Mouse (Mus musculus) adrenal gland, adult (tissue): Measurements from ENCODE around the gene Ubxn2a.

Experiments
- DNase-seq, 2 experiments: peaks; one replicate each; pipeline ENCODE4 v3.0.0; 2022 to 2023; ENCODE audit warnings: low spot score in 1 of 2; ENCODE audit not compliant: inconsistent age in 2 of 2

Gene Ubxn2a

DNA sequence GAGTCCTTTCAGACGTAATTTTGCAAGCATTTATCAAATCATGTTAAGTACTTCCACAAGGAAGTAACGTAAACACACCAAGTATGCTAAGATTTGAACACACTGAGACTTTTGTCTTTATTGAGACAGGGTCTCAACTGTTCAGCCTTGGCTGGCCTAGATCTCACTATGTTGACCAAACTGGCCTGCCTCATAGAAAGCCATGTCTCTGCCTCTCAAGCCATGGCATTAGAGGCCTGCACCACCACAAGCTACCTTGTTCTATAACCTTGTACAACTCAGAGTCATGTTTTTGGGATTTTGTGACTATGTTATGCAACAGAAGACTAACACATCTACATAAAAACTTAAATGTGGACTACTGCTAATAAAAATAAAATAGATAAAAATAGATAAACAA, 25.4 kb downstream of the Ubxn2a start:
- DNase-seq = no peak

DNA sequence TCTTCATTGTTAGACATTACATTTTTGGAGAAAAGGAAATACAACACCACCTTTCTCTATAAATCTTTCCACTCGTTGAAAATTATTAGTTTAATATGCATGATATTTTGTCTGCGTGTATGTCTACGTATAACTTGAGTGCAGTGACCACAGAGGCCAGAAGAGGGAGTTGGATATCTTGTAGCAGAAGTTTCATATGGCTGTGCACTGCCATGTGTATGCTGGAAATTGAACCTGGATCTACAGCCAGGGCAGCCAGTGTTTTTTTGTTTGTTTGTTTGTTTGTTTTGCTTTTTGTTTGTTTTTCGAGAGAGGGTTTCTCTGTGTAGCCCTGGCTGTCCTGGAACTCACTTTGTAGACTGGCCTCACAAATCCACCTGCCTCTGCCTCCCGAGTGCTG, 28.5 kb downstream of the Ubxn2a start:
- no peak for DNase-seq

DNA sequence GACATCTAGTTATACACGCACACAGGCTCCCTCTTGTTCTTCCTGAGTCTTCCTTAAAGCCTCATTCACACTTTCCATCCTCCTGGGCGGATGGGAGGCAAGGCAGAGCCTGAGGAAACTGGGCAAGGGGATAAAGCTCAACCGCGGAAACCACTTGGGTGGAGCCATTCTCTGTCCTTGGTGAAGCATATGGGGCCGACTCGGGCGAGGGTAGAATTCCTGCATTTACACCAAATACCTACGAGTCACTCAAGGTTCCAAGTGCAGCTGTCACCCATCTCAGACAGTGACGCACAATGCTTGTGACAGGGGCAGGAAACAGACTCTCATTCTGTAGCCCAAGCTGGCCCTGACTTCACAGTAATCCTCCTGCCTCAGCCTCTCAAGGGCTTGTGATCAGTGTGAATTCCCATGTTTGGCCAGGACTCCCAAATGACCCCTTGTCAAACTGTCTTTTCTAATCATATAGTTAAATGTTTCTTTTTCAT, 29.2 kb downstream of the Ubxn2a start:
- no peak for DNase-seq

DNA sequence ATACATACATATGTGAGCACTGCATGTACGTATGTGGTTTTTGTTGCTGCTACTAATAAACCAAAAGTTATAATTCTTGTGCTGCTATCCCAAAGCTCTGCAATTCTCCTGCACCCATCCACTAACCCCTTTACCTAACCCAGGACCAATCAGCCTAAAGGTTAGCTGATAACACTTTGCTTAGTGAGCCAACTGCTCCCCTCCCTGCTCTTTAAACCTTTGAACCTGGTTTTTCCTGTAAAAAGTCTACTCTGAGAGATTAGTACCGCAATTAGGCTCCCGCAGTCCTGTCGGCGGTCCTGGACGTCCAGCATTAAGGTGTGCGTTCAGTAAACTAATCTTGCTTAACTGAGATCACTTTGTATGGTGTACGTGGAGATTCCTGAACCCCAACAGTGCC, 31.9 kb downstream of the Ubxn2a start:
- DNase-seq = no peak

DNA sequence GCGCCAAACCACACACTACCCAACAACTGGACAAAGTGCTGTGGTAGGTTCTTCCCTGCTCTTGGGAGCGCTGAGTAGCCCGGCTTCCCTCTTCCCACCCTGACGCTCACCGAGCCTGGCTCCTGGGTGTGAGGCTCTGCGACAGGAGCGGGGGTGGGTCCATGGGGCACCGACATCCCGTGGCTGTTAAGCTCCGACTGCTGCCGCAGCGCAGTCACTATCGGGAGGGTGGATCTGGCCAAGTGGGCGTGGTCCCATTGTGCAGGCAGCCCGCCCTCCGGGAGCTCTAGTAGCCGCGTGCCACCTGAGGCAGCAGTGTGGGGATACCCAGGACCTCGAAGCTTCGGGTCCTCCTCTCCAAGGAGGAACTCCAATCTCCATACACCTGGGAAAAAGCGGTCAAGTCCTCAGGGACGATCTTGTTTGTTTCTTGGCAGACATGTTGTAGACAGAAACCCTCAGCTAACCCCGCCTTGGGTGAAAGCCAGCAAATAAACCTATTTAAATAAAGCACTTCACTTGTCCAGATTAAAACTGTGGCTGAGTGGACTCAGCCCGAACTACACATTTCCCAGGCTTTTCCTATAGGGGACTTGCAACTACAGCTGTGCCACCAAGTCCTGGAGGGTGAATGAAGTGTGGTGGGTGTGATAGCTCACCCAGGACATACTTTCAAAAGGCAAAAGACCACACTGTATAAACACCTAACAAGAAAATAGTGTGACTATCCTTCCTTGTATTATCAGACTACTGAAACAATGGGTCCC, 33.2 kb downstream of the Ubxn2a start, which contains the start of gene Mfsd2b:
Mfsd2b (minus strand) TSS at position 199 of the 767 bp plus-strand sequence.
- DNase-seq = peak; percentile 76 to 89

DNA sequence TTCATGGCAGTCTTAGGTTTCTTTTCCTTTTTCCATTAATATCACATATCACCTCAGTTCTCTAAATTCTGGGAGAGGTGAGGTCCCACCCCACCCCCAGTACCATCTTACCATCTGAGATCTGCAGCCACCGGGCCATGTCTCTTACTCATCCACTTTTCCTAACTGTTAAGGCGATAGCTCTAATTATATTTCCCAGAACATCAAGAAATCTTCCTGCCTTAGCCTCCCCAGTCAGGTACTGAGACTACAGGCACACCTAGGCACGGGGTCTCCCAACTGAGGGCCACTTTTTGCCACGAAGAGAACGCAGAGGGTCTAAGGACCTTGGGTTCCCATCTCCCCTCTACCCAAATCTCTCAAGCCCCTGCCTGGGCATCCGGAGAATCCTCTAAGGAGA, 34.0 kb downstream of the Ubxn2a start:
- no peak for DNase-seq

DNA sequence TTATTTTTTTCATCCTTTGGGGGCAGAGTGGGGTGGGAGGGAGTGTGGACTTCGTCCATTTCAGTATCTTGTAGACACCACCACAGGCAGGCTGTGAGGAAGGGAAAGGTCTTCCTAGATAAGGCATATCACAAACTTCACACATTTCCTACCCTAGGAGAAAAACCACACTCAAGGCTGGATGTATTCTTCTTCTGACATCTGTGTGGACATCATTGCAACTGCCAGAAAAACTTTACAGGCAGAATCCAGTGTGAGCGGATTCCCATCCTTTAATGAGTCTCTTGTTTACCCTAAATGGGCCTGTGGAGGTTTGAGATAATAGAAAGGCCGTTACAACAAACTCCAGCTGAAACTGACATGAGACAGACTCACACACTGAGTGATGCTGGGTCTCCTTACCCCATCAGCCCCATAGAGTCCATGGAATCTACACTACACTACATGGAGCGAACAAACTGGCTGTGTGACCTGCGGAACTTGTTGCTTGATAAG, 34.5 kb downstream of the Ubxn2a start:
- DNase-seq = no peak

DNA sequence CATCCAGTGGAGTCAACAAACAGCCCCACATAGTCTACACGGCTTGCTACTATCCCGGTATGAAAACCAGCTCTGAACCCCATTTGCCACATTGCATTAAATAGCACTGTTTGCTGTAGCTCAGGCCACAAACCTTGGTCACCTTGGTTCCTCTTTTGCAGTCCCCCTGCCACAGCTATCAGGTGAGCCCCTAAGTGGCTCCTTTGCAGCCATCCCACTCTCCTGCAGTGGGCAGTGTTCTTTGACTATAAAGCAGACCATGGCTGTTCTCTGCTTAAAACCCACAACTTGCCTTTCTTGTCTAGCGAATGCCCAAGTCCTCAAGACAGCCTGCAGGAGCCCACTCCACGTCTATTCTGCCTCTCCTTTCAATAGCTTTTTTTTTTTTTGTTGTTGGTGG, 35.2 kb downstream of the Ubxn2a start:
- no peak for DNase-seq

DNA sequence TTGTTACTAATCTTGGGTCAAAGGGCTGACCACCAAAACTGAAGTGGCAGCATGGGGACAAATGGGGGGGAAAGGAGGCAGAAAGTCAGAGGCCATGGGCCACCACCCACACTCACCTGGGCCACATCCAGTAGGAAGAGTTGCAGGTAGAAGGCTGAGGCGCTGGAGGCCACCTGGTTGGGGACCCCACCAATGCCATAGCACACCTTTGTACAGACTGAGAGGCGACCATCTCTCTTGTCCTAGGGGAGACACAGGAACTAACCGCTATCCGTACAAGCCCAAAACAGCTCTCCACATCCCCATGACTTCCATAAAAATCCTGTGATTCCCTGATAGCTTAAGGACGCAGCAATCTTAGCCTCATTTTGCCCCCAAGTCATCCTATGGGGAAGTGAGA, 36.2 kb downstream of the Ubxn2a start:
- DNase-seq = no peak

DNA sequence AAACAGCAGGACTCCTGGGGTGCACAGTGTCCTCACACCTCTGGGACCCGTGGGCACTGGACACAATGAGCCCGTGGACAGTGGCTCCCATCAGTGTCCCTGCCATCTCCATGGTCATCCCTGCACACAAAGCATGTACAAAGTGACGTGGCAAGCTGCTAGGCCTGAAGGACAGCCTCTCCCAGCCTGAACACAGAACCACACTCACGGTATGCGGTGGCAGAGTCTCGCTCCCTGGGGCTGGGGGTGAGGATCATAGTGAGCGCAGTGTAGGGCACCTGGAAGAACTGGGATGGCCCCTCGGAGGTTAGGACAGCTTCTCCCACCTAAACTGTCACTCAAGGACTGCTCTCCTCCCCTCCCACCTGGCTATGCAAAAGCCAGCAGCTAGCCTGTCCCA, 38.6 kb downstream of the Ubxn2a start:
- no peak for DNase-seq

DNA sequence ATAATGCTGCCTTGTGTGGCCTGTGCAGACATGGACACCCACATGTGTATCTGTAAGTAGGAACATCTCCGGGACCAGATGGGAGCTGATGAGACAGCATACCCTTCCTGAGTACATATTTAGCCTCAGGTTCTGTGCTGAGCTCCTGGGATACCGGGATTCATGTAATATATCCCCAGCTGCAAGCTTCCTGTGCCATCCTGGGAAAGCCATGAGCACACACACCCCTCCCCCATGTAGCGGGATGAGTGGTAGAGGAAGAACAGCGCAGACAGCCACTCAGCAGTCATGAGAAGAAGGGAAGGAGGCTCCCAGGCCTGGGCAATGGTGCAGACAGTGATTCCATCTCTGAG, 43.2 kb downstream of the Ubxn2a start:
- DNase-seq = no peak

DNA sequence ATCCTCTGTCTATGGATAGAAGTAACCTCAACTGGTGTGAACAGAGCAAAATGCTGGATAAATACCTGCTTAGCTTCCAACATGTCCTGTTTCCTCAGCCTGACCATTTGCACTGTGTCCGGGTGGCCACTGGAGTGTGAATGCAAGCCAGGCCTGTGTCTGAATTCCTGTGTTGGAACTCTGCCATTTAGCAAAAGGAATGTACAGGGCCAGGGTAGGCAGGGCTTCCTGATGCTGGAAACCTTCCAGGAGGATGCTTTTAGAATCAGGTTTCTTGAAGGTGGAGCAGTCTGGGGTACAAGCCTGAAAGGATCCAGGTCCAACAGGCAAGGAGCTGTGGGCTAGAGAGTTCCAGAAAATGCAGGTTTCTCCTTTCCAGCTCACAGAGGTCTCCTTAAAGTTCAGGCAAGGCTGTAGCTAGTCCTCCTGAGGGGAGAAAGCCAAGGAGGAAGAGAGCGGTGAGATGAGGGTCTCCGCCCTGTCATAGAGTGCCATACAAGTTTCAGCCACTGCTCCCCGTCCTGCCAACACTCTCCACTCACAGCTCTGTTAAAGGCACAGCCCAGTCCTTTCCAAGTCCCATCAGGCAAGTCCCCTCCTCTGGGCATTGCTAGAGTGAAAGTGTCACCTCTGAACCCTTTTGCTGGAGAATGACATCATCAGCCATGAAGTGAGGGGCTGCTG, 43.7 kb downstream of the Ubxn2a start:
- peak in 1 of 2 experiments; percentile 35 for DNase-seq

DNA sequence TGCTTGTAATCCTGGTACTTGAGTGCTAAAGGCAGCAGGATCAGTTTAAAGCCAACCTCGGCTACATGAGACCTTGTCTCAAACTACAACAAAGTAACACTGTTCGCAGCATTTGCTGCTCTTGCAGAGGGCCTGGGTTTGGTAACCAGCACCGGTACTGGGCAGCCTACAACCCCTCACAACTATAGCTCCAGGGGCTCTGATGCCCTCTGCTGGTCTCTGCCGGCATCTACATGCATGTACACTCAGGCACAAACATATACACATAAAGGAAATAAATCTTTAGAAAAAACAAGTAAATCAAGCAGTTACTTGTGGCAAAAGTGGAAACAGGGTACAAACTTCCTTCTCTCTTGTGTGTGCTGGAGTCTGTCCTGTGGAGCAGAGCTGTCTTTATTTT, 44.8 kb downstream of the Ubxn2a start:
- no peak for DNase-seq

DNA sequence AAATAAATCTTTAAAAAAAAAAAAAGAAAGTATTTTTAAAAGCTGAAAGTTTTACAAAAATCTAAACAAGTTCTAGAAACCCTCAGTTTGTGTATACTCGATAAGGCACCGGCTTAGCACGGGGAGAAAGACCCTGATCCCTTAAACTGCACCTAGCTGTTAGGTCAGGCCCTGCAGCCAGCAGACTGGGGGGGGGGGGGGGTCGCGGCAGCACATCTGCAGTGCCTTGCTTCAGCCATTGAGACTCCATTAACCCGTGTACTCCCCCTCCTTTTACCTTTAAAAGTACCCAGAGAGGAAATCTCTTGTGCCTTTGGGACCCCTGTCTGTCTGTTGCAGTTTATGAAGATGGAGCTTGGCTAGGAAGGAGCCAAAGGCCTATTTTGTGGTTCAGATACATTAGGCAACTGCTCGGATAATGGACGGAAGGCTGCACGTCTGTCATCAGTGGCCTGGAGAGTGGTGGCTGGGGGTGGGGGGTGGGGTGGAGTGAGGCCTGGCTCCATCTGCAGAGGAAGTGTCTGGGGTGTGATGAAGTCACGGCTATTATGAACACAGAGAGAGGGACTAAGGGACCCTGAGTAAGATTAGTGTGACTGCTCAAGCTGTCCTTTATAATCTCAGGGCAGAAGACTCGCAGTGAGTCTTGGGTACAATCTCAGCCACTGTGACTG, 48.1 kb downstream of the Ubxn2a start:
- DNase-seq = no peak

DNA sequence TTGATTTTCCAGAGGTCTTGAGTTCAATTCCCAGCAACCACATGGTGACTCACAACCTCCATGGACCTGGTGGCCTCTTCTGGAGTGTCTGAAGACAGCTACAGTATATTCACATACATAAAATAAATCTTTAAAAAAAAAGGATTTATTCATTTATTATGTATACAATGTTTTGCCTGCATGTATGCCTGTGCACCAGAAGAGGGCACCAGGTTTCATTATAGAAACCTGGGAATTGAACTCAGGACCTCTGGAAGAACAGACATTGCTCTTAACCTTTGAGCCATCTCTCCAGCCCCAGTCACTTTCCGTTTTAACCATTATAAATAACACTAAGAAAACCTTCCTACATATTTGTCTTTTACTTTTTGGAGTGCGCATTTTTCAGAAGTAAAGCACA, 50.7 kb downstream of the Ubxn2a start:
- no peak for DNase-seq

DNA sequence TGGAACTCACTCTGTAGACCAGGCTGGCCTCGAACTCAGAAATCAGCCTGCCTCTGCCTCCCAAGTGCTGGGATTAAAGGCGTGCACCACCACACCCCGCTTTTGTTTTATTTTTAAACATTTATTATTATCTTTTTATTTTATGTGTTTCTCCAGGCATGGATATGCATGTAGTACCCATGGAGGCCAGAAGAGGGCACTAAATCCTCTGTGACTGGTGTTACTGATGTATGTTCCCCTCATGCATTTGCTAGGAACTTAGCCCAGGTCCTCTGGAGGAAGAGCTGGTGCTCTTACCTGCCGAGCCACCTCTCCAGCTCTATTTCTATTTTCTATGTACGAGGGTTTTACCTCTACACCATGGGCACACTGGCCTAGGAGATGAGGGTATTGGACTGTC, 51.3 kb downstream of the Ubxn2a start:
- DNase-seq = peak in 1 of 2 experiments; percentile 55

DNA sequence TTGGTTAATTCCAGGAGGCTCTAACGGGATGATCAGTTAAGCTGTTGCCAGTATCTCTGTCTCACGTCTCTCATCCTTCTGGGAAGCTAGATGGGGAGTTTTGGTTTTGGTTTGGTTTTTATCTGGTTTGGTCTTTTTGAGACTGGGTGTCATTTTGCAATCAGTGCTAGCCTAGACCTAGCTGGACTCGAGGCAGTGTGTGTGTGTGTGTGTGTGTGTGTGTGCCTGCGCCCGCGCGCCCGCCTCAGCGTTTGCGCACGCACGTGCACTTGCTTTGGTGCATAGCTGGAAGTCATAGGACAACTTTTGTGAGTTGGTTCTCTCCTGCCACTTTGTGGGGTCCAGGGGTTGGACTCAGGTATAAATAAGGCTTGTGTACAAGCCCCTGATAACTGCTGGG, 63.8 kb downstream of the Ubxn2a start:
- peak; percentile 36 to 73 for DNase-seq

DNA sequence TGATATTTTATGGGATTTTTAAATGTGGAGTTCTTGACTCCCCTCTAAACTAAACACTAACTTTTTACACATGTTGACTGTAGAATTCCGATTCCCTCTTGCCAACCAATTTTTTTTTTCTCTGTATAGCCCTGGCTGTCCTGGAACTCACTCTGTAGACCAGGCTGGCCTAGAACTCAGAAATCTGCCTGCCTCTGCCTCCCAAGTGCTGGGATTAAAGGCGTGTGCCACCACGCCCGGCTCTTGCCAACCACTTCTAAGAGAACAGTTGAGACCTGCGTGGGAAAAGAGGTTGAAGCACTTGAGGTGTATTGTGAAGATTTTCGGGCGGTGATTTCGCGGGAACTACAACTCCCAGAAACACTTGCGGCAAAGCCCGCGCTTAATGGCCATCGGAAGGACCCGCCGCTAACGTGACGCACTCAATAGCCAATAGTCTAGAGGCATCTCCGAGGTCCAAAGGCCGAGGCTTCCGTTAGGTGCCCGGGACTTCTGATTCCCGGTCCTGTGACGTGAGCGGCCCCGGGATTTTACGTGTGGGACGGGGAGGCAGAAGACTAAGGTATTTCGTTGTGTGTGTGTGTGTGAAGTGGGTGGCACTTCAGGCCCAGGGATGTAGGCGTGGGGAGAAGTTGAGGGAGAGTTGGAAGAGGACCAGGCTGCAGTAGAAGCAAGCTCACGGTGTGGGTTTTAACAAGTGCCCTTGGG, 64.5 kb downstream of the Ubxn2a start, which contains the start of gene Wdcp:
Wdcp (plus strand) TSS at position 414 of the 708 bp plus-strand sequence.
- peak; percentile 92 to 96 for DNase-seq

DNA sequence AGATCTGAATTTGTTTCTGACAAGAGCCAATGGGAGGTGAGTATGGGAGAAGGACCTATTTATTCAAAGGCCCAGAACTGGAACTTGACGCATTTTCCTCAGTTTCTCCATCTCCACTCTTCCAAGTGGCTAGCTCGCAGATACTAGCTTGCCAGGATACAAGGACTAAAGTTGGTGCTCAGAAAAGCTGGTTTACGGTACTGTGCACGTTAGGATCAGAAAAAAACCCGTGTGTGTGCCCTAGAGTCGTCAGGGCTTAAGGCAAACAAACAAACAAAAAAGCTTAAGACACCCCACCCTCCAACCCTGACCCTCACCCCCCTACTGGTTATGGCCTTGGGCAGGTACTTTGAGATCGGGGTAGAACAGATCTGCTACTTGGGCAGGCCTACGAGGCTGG, 65.0 kb downstream of the Ubxn2a start:
- peak in 1 of 2 experiments; percentile 35 for DNase-seq

DNA sequence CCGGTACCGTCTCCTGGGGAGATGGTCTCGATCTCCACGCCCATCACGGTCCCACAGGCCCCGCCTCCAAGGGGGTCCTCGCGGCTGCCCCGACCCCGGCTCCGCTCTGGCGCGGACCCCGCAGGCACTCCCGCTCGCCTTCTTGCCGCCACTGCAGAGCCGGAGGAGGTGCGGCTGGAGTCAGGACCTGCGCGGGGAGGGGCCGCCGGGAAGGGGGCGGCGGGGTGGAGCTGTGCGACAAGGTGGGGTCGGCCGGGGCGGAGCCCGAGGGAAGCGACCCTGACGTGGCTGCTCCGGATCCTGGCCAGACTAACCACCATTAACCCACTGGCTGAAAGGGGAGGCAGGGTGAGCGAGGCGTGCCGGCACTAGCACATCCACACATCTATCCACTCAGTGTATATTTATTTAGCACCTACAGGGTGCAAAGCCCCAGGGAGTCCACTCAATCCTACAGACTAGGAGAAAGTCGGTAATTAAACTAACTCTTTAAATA, 66.1 kb downstream of the Ubxn2a start, which contains the start of gene Fkbp1b:
Fkbp1b (minus strand) TSS at position 200 of the 496 bp plus-strand sequence.
- peak; percentile 60 to 78 for DNase-seq

DNA sequence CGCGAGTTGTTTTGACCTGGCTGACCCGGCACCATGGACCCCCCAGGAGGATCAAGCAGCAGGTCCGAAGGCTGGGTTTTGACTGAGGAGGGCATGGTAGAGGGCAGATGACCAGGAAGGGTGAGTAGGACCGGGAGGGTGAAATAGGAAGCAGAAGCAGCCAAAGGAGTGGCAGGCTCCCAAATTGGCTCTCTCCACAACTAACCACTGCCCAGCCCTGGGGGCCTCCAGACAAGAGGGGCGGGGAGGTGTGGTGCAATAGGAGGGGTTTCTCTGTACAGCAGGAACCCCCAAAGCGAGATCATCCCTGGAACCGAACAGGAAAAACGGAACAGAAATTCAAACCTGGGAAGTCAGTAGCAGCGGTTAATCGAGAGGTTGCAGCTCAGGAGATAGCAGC, 66.8 kb downstream of the Ubxn2a start:
- peak; percentile 27 to 54 for DNase-seq
